12 mouse cellular contexts compared by ENCODE assay signal in the genomic region with DNA sequence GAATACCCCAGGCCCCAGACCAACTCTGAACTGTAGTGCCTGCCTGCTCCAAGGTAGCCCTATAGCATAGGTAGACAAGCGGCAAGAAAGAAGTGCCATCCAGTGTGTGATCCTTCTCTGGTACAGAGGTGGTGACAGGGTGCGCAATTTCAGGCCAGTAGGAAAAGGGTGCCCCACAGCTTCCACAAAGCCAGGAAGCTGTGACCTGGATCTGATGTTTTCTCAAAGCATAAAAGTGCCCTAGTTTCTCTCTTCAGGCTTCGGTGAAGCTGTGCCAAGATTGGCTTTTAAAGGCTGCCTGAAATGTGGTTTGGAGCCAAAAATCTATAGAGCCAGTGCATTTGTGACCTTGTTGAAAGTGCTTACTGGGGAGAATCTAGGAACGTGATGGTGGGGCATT. TPM values are rescaled to one million over a fixed set of nuclear protein-coding genes. Genes with fewer than 3 reads are reported as not detected.
DNase-seq lines count a peak whose midpoint lies in the region; ATAC-seq lines count a peak whose summit lies in the region.
"Had no signal": no experiment of that assay in that cellular context is flagged by ENCODE, and none has a peak within 500 bp of the region (broad histone marks: within the 10 kb centered on the region; RNA-seq: fewer than 3 reads in every experiment).

No protein-coding gene starts in this region.

- no peaks in the 10 kb centered on the region for H3K27me3 ChIP-seq in heart, embryonic 13.5 days (replicated peaks)
- no peaks in the 10 kb centered on the region for H3K27me3 ChIP-seq in lung, embryonic 16.5 days (ENCODE audit: control insufficient read depth, insufficient read depth, low read depth, low read length)
- H3K27me3 ChIP-seq in neural tube, embryonic 14.5 days (ENCODE audit: control insufficient read depth, insufficient read depth, low read length): no peaks in the 10 kb centered on the region
- H3K27me3 ChIP-seq: CH12.LX had no signal

- peaks cover 19% of the 10 kb centered on the region for H3K36me3 ChIP-seq in heart, embryonic 13.5 days
- H3K36me3 ChIP-seq in lung, embryonic 16.5 days (ENCODE audit: control insufficient read depth, insufficient read depth, low read length): no peaks in the 10 kb centered on the region
- peaks cover 7% of the 10 kb centered on the region; the same call in 1 of the 2 replicates for H3K36me3 ChIP-seq in neural tube, embryonic 14.5 days (ENCODE audit: control insufficient read depth, insufficient read depth, low read length)

- no peak overlapping the region for H3K4me3 ChIP-seq in heart, embryonic 13.5 days
- H3K4me3 ChIP-seq in lung, embryonic 16.5 days (ENCODE audit: low read length): no peak overlapping the region
- H3K4me3 ChIP-seq in neural tube, embryonic 14.5 days (ENCODE audit: low read depth, low read length): no peak overlapping the region
- H3K4me3 ChIP-seq: erythroblast, embryonic 14.5 days had no signal

- WGBS in heart, embryonic 13.5 days: 71% methylated on average over 4 of the region's 4 CpGs
- WGBS in lung, embryonic 16.5 days: 64% methylated on average over 4 of the region's 4 CpGs
- 79% methylated on average over 4 of the region's 4 CpGs for WGBS in neural tube, embryonic 14.5 days

- H3K4me2 ChIP-seq in heart, embryonic 13.5 days: no peak overlapping the region
- H3K4me2 ChIP-seq in lung, embryonic 16.5 days (ENCODE audit: low read depth, low read length): no peak overlapping the region
- no peak overlapping the region for H3K4me2 ChIP-seq in neural tube, embryonic 14.5 days (ENCODE audit: low read depth, low read length)

- peak overlapping the region; percentile 15; the same call in 1 of the 2 replicates for H3K27ac ChIP-seq in heart, embryonic 13.5 days (replicated peaks)
- H3K27ac ChIP-seq in lung, embryonic 16.5 days (ENCODE audit: low read length): peak overlapping the region; percentile 9
- peak overlapping the region; percentile 36; the same call in 1 of the 2 replicates for H3K27ac ChIP-seq in neural tube, embryonic 14.5 days (ENCODE audit: low read depth, low read length)

- H3K9me3 ChIP-seq in heart, embryonic 13.5 days: no peaks in the 10 kb centered on the region
- H3K9me3 ChIP-seq in lung, embryonic 16.5 days (ENCODE audit: control insufficient read depth, low read length): no peaks in the 10 kb centered on the region
- H3K9me3 ChIP-seq in neural tube, embryonic 14.5 days (ENCODE audit: control insufficient read depth, low read length): no peaks in the 10 kb centered on the region

- ATAC-seq in heart, embryonic 13.5 days (ENCODE audit: extremely low read depth, insufficient number of reproducible peaks, low FRiP score, low TSS enrichment): no peak
- ATAC-seq in lung, embryonic 16.5 days (ENCODE audit: low read depth): no peak
- ATAC-seq in neural tube, embryonic 14.5 days (ENCODE audit: low read depth): no peak

- DNase-seq in heart, adult 9 months (ENCODE audit: low spot score in 2 of 2): no peak
- DNase-seq in lung, postnatal 4 days: no peak
- DNase-seq in cerebellum, adult 9-10 months: peak; percentile 79
- DNase-seq in adrenal gland, adult 18-20 months (ENCODE audit: low spot score in 2 of 2): no peak
- DNase-seq: gastrocnemius, postnatal 14 days; lung, adult 18-20 months; thymus, postnatal 14 days had no signal

- H3K4me1 ChIP-seq in heart, embryonic 13.5 days: peaks cover 52% of the 10 kb centered on the region
- peaks cover 19% of the 10 kb centered on the region for H3K4me1 ChIP-seq in lung, embryonic 16.5 days (replicated peaks; ENCODE audit: control insufficient read depth, insufficient read depth, low read length)
- peaks cover 8% of the 10 kb centered on the region; the same call in 1 of the 2 replicates for H3K4me1 ChIP-seq in neural tube, embryonic 14.5 days (ENCODE audit: control insufficient read depth, insufficient read depth, low read length)

- no peak overlapping the region for H3K9ac ChIP-seq in heart, embryonic 13.5 days
- H3K9ac ChIP-seq in lung, embryonic 16.5 days (ENCODE audit: low read length): no peak overlapping the region
- no peak overlapping the region for H3K9ac ChIP-seq in neural tube, embryonic 14.5 days (replicated peaks; ENCODE audit: low read depth, low read length)

RNA-seq across cellular contexts. Expression of a gene that starts 26.4 kb away (rescaled TPM):
- 6.0 and 6.4 TPM in 2 replicates for polyA plus RNA-seq in heart, embryonic 13.5 days (2015; fragmentation: Nextera tagmentation; extraction: Ambion mirVana)
- 13.2 and 15.5 TPM in 2 replicates for polyA plus RNA-seq in lung, embryonic 16.5 days (2015; fragmentation: Nextera tagmentation; extraction: Ambion mirVana)
- polyA plus RNA-seq in neural tube, embryonic 14.5 days (2014; fragmentation: Nextera tagmentation; extraction: Ambion mirVana): 23.9 and 24.9 TPM in 2 replicates
- 10 to 100 TPM; 18.6 to 20.0 TPM for total RNA-seq in adrenal gland, adult 18-20 months (2021)
